Mouse (Mus musculus): ENCODE results near the gene Grin3b. TPM values are rescaled to one million over a fixed set of nuclear protein-coding genes. Genes with fewer than 3 reads are reported as not detected.

The Grin3b gene
- polyA plus RNA-seq, 1 experiment: not detected

GRCm38 (mm10) chr10:79932736-79933135 lies 37.8 kb upstream of the Grin3b start:
- peaks cover 42% of the 10 kb centered on the region for H3K4me1 ChIP-seq (ENCODE audit: control insufficient read depth, insufficient read depth, insufficient read length, low read length)
- no peak overlapping the region for H3K4me3 ChIP-seq (ENCODE audit: insufficient read depth, low read depth, low read length)
- no peak overlapping the region for H3K27ac ChIP-seq (replicated peaks; ENCODE audit: low read depth, low read length)

DNA sequence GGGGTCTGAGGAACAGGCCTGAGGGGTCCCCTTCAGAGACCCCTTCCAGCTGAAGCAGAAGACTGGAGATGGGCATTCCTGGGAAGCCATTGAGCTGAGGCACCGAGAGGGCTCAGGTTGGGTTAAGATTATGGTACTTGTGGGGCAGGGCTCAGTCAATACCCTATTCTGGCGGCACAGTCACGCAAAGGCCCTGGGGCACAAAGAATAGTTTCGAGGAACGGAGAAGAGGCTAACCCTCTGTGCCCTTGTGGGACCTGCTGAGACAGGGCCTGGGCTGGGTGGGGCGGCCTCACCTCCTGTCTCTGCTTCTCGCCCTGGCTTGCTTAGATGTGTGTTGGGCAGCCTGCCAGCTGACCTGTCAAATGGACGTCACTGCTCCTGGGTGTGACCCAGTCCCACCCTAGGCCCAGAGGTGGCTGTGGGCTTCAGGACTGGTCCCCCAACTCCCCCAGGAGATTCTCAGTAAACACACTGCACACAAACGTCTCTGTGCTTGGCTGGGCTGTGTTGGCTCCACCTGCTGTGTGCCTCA lies 37.3 kb upstream of the Grin3b start:
- no peak overlapping the region for H3K27ac ChIP-seq (replicated peaks; ENCODE audit: low read depth, low read length)
- no peak overlapping the region for H3K4me3 ChIP-seq (ENCODE audit: insufficient read depth, low read depth, low read length)
- peaks cover 42% of the 10 kb centered on the region for H3K4me1 ChIP-seq (ENCODE audit: control insufficient read depth, insufficient read depth, insufficient read length, low read length)

GRCm38 (mm10) chr10:79933861-79934260 lies 36.7 kb upstream of the Grin3b start:
- Histone ChIP-seq H3K27ac (replicated peaks; ENCODE audit: low read depth, low read length) (peak overlapping the region; percentile 9; the same call in 1 of the 2 replicates), H3K4me1 (ENCODE audit: control insufficient read depth, insufficient read depth, insufficient read length, low read length) (peaks cover 42% of the 10 kb centered on the region)

GRCm38 (mm10) chr10:79934272-79934721 lies 36.2 kb upstream of the Grin3b start:
- Histone ChIP-seq H3K27ac (replicated peaks; ENCODE audit: low read depth, low read length) (peak overlapping the region; percentile 9; the same call in 1 of the 2 replicates), H3K4me1 (ENCODE audit: control insufficient read depth, insufficient read depth, insufficient read length, low read length) (peaks cover 42% of the 10 kb centered on the region), H3K4me3 (ENCODE audit: insufficient read depth, low read depth, low read length) (no peak overlapping the region)

More at GRCm38 (mm10) chr10:79933861-79934260, 36.7 kb upstream of the Grin3b start:
- no peak overlapping the region for H3K4me3 ChIP-seq (ENCODE audit: insufficient read depth, low read depth, low read length)

DNA sequence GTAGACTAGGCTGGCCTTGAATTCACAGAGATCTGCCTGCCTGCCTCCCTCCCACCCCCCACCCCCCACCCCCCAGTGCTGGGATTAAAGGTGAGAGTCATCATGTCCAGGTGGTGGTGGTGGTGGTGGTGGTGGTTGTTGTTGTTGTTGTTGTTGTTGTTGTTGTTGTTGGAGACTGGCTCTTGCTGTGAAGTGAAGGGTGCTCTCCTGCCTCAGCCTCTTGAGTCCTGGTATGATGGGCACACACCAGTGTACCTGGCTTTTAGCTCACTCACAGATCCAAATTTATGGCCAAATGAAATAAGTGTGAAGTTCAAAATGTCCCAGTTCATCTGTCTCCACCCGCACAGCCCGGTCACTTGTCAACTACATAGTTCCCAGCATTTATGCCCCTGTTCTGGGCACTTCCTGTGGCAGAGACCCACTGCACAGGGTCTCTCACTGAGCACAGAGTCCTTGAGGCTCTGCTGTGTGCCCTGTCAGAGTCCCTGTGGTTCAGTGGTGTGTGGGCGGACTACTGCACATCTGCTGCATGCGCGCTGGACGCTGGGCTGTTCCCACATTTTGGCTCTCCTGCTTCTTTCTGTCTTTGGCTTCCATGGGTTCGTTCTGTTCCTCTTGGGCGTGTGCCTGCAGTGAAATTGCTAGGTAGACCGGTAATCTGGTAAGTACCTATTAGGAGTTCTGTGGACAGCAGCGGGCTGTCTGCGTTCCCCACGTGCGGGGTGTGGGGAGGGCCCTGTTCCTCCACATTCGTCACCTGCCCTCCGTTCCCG lies 35.5 kb upstream of the Grin3b start:
- Histone ChIP-seq H3K4me3 (ENCODE audit: insufficient read depth, low read depth, low read length) (no peak overlapping the region), H3K27ac (replicated peaks; ENCODE audit: low read depth, low read length) (no peak overlapping the region), H3K4me1 (ENCODE audit: control insufficient read depth, insufficient read depth, insufficient read length, low read length) (peaks cover 40% of the 10 kb centered on the region)

- H3K4me1 ChIP-seq (ENCODE audit: control insufficient read depth, insufficient read depth, insufficient read length, low read length): peaks cover 40% of the 10 kb centered on the region
- peak overlapping the region; percentile 19; the same call in 1 of the 2 replicates for H3K4me3 ChIP-seq (ENCODE audit: insufficient read depth, low read depth, low read length)
- 0 out of 2 replicates have a peak overlapping the region, but pooled peaks have one; percentile 13 for H3K27ac ChIP-seq (replicated peaks; ENCODE audit: low read depth, low read length)
Measured at GRCm38 (mm10) chr10:79936284-79936910, 34.1 kb upstream of the Grin3b start.

DNA sequence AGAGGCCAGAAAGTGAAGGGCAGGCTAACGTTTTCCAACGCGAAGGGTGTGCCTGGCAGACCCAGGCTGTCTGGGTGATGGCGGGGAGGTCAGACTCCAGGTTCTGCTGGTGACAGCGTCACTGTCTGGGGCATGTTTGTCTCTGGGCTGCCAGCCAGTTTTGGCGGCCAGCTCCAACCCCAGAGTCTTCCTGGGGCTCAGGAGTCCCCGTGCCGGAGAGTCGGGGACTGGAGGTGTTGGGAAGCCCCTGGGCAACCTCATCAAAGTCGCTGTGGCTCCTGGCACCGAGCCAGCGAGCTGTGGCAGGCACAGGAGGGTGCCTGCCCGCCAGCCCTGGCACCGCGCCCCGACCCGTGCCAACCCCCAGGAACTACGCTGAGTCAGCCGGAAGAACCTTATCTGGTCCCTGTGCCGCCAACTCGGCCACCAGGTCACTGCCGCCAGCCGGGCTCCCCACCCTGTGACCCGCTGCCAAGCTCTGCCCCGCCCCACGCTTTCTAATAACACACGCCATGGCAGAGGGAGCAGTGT lies 33.5 kb upstream of the Grin3b start:
- Histone ChIP-seq H3K4me1 (ENCODE audit: control insufficient read depth, insufficient read depth, insufficient read length, low read length) (peaks cover 38% of the 10 kb centered on the region), H3K27ac (replicated peaks; ENCODE audit: low read depth, low read length) (no peak overlapping the region), H3K4me3 (ENCODE audit: insufficient read depth, low read depth, low read length) (peak overlapping the region; percentile 19; the same call in 1 of the 2 replicates)

DNA sequence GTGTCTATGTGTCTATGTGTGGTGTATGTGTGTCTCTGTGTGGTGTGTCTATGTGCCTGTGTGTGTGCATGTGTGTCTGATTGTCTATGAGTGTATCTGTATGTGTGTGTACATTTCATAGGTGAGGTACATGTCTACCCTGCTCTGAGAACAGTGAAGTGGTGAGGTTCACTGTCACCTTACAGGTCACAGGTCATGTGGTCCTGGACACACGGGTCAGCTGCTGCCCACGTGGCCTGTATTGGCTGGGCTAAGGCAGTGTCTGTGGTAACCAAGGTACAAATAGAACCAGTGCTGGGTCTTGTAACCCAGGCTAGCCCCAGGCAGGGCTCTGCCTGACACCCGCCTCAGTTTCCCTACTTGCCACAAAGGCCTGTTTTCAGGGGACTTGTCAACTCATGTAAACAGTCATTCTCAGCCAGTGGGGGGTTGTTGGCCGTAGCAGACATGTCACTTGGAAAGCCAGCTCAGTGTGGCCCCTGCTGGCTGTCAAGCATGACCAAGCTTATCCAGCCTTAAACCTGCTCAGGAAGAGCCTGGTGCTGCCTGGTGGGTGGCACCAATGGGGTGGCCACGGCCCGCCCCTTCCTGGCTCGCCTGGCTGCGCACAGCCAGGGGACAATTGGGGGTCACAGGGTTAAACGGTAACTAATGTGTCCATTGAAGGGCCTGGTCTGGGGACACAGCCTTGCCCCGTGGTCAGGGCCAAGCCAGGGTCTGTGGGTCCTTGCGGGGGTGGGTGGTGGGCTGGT lies 32.6 kb upstream of the Grin3b start:
- Histone ChIP-seq H3K27ac (replicated peaks; ENCODE audit: low read depth, low read length) (no peak overlapping the region), H3K4me3 (ENCODE audit: insufficient read depth, low read depth, low read length) (no peak overlapping the region), H3K4me1 (ENCODE audit: control insufficient read depth, insufficient read depth, insufficient read length, low read length) (peaks cover 29% of the 10 kb centered on the region)

- H3K4me1 ChIP-seq (ENCODE audit: control insufficient read depth, insufficient read depth, insufficient read length, low read length): peaks cover 11% of the 10 kb centered on the region
- no peak overlapping the region for H3K4me3 ChIP-seq (ENCODE audit: insufficient read depth, low read depth, low read length)
- no peak overlapping the region for H3K27ac ChIP-seq (replicated peaks; ENCODE audit: low read depth, low read length)
Measured at GRCm38 (mm10) chr10:79940749-79941148, 29.8 kb upstream of the Grin3b start.

- no peaks in the 10 kb centered on the region for H3K4me1 ChIP-seq (ENCODE audit: control insufficient read depth, insufficient read depth, insufficient read length, low read length)
- H3K27ac ChIP-seq (replicated peaks; ENCODE audit: low read depth, low read length): no peak overlapping the region
- H3K4me3 ChIP-seq (ENCODE audit: insufficient read depth, low read depth, low read length): no peak overlapping the region
Measured at GRCm38 (mm10) chr10:79942988-79943387, 27.5 kb upstream of the Grin3b start.

DNA sequence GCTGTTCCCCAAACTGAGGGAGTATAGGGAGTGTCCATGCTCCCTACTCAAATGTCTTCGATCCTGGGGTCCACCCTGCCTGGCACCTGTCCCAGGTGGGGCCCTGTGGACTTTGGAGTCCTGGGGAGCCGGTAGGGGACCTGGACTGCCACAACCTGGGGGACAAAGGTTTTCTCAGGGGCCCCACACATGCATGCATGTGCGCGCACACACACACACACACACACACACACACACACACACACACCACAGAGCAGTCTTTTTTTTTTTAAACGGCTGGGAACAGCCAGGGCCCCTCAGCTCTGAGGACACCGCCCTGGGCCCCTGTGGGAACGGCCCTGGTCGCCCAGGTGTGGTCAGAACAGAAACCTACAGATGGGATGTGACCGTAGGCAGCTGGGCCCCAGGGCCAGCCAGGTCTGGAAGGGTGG lies 27.0 kb upstream of the Grin3b start:
- Histone ChIP-seq H3K4me3 (ENCODE audit: insufficient read depth, low read depth, low read length) (no peak overlapping the region), H3K27ac (replicated peaks; ENCODE audit: low read depth, low read length) (no peak overlapping the region), H3K4me1 (ENCODE audit: control insufficient read depth, insufficient read depth, insufficient read length, low read length) (no peaks in the 10 kb centered on the region)

DNA sequence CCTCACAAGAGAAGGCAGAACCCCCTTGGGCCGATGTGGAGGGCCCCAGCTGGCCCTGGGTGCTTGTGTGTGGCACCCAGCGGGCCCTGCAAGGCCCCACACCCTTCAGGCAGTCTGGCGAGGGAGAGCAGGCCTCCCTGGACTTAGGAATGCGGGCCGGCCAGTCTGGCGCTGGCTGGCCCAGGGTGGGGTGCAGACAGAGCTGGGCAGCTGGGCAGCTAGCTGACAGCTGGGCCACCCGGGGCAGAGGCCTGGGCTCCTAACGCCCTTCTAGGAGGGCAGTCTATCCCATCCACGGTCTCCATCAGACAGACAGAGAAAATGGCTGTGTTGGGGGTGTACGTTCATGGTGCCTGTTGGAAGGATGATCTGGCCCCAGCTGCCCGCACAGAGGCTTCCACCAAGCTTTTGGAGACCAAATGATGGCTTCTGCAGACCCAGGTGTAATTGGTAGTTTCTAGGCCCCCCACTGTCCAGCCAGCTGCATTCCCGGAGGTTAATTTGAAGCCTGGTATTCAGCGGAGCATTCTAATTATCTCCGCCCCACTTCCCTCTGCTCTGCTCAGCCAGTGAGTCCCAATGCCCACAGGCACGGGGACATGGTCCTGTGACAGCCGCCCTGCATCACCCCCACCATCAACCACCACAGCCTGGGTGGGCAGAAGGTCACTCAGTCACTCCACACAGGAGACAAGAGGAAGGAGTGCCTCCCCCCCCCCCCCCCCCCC lies 24.8 kb upstream of the Grin3b start:
- H3K4me3 ChIP-seq (ENCODE audit: insufficient read depth, low read depth, low read length): no peak overlapping the region
- no peak overlapping the region for H3K27ac ChIP-seq (replicated peaks; ENCODE audit: low read depth, low read length)
- no peaks in the 10 kb centered on the region for H3K4me1 ChIP-seq (ENCODE audit: control insufficient read depth, insufficient read depth, insufficient read length, low read length)

GRCm38 (mm10) chr10:79946752-79947322 lies 23.7 kb upstream of the Grin3b start:
- Histone ChIP-seq H3K27ac (replicated peaks; ENCODE audit: low read depth, low read length) (no peak overlapping the region), H3K4me1 (ENCODE audit: control insufficient read depth, insufficient read depth, insufficient read length, low read length) (no peaks in the 10 kb centered on the region), H3K4me3 (ENCODE audit: insufficient read depth, low read depth, low read length) (no peak overlapping the region)

DNA sequence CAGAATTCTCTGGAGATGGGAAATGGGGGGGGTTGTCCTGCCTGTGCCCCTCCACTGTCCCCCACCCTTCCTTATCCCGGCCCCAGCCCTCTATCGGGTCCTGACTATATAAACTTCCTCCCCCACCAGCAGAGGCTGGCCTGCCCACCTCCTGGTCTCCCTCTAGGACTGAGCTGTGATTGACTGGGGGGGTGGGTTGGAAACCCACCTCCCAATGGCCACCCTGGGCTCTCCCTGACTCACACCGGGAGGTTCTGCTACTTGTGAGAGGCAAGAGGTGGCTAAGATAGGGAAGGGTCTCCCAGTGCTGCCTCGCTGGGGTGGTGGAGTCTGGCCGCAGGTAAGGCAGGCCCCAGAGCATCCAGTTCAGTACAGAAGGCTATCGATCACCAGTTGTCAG lies 23.0 kb upstream of the Grin3b start:
- H3K4me1 ChIP-seq (ENCODE audit: control insufficient read depth, insufficient read depth, insufficient read length, low read length): no peaks in the 10 kb centered on the region
- no peak overlapping the region for H3K4me3 ChIP-seq (ENCODE audit: insufficient read depth, low read depth, low read length)
- H3K27ac ChIP-seq (replicated peaks; ENCODE audit: low read depth, low read length): no peak overlapping the region
